Mouse (Mus musculus): ENCODE data around the gene Olfml1. TPM values are rescaled to one million over a fixed set of nuclear protein-coding genes. Genes with fewer than 3 reads are reported as not detected.

Gene Olfml1
- polyA plus RNA-seq (2015; fragmentation: Nextera tagmentation; extraction: Ambion mirVana), result 7.3 and 7.4 TPM in 2 replicates

DNA sequence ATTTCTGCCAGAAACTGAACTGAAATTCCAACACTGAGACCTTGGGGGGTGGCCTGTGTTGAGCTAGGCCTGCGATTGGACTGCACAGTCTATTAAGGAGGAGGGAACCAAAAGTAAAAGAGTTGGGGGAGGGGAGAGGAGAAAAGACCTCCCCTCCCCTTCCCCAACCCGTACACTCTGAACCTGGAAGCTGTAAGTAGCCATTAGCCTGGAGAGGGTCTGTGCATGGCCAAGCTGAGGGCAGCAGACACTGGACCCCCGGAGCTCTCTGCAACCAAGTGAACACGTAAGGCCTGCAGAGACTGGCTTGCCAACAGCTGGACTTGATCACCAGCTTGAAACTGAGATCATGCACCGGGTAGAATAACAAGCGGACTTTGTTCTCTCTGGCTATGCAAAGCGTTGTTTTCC is at the start of gene Olfml1:
Gene Olfml1 (plus strand): TSS at position 186 of the 411 bp plus-strand sequence.
- H3K9me3 ChIP-seq (ENCODE audit: control insufficient read depth), result no peaks in the 10 kb centered on the region
- no peak for TF ChIP-seq CTCF (IDR thresholded peaks at IDR 0.05; ENCODE audit: low read depth)
- H3K4me1 ChIP-seq (replicated peaks; ENCODE audit: control insufficient read depth, insufficient read depth, low read length), result no peaks in the 10 kb centered on the region
- no peaks in the 10 kb centered on the region for H3K27me3 ChIP-seq (replicated peaks; ENCODE audit: control insufficient read depth, insufficient read depth, low read length)
- peak within 1 kb of the TSS; percentile 47 for H3K27ac ChIP-seq (ENCODE audit: low read depth, low read length)
- ATAC-seq, result peak; percentile 87
- H3K4me2 ChIP-seq (replicated peaks; ENCODE audit: low read depth), result peak within 1 kb of the TSS; percentile 45
- no peaks in the 10 kb centered on the region for H3K36me3 ChIP-seq (ENCODE audit: control insufficient read depth, insufficient read depth)
- WGBS, result 17% methylated on average over 7 of the region's 7 CpGs
- no peak within 1 kb of the TSS; the same call in 1 of the 2 replicates for H3K9ac ChIP-seq (ENCODE audit: low read depth, low read length)
- H3K4me3 ChIP-seq (ENCODE audit: low read depth, low read length), result peak within 1 kb of the TSS; percentile 28

DNA sequence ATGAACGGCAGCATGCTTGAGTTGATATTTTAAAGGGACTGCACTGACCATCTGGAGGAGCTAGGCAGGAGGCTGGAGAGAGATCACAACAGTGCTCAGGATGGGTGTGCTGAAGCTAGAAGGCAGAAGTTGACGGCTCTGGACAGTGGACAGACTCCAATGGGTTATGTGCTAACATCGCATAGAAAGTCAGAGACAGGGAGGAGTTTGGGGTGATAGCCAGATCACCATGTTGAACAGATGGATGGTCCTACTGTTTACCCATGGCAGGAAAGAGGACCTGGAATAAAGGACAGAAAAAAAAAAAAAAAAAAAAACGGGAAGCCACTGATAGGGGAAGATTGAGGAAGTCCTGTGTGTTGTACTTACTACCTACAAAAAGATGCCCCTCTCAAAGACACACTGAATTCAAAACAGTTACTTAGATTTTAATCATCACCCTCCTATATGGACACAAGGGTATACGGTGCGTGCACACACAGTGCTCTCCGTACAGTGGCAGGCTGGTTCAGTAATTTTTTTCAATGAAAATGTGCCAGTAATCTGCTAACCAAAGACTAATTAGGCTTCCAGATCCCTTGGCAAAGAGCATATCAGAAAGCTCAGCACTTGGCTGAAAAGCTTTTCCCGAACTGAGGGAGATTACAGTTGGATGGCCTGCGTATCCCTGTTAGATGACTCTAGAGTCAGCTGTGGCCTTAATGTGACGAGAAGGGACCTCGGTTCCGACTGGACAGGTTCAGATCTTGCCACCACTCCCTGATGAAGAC is 47.8 kb upstream of the Olfml1 start:
- Histone ChIP-seq H3K9ac (ENCODE audit: low read depth, low read length) (no peak overlapping the region), H3K27ac (ENCODE audit: low read depth, low read length) (no peak overlapping the region), H3K4me1 (replicated peaks; ENCODE audit: control insufficient read depth, insufficient read depth, low read length) (no peaks in the 10 kb centered on the region), H3K27me3 (replicated peaks; ENCODE audit: control insufficient read depth, insufficient read depth, low read length) (no peaks in the 10 kb centered on the region), H3K4me3 (ENCODE audit: low read depth, low read length) (no peak overlapping the region), H3K4me2 (replicated peaks; ENCODE audit: low read depth) (no peak overlapping the region), H3K9me3 (ENCODE audit: control insufficient read depth) (no peaks in the 10 kb centered on the region), H3K36me3 (ENCODE audit: control insufficient read depth, insufficient read depth) (no peaks in the 10 kb centered on the region)
- TF ChIP-seq CTCF (IDR thresholded peaks at IDR 0.05; ENCODE audit: low read depth), result no peak
- 88% methylated on average over 12 of the region's 12 CpGs for WGBS
- ATAC-seq, result no peak

DNA sequence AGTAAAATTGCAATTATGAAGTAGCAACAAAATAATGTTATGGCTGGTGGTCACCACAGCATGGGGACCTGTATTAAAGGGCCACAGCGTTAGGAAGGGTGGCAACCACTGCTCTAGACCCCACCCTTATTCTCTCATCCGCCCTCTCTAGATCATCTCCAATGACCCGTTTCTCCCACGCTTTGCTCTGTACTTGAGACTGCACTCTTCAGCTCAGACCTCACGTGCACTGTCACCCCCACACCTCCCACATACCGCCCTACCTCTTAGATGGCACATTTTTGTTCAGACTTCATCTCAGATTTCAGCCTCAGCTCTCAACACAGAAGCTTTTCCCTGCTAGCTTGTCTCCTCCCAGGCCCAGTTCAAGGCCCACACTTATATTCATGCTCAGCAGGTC is 45.8 kb upstream of the Olfml1 start:
- Histone ChIP-seq H3K36me3 (ENCODE audit: control insufficient read depth, insufficient read depth) (no peaks in the 10 kb centered on the region), H3K4me1 (replicated peaks; ENCODE audit: control insufficient read depth, insufficient read depth, low read length) (no peaks in the 10 kb centered on the region), H3K9me3 (ENCODE audit: control insufficient read depth) (no peaks in the 10 kb centered on the region), H3K27me3 (replicated peaks; ENCODE audit: control insufficient read depth, insufficient read depth, low read length) (no peaks in the 10 kb centered on the region), H3K9ac (ENCODE audit: low read depth, low read length) (no peak overlapping the region), H3K27ac (ENCODE audit: low read depth, low read length) (no peak overlapping the region), H3K4me2 (replicated peaks; ENCODE audit: low read depth) (no peak overlapping the region), H3K4me3 (ENCODE audit: low read depth, low read length) (no peak overlapping the region)
- 92% methylated on average over 6 of the region's 6 CpGs for WGBS
- ATAC-seq, result no peak
- no peak for TF ChIP-seq CTCF (IDR thresholded peaks at IDR 0.05; ENCODE audit: low read depth)

GRCm38 (mm10) chr7:107526299-107526698 is 40.9 kb upstream of the Olfml1 start:
- H3K36me3 ChIP-seq (ENCODE audit: control insufficient read depth, insufficient read depth), result no peaks in the 10 kb centered on the region
- no peak overlapping the region for H3K27ac ChIP-seq (ENCODE audit: low read depth, low read length)
- no peak for ATAC-seq
- H3K9me3 ChIP-seq (ENCODE audit: control insufficient read depth), result no peaks in the 10 kb centered on the region
- H3K4me1 ChIP-seq (replicated peaks; ENCODE audit: control insufficient read depth, insufficient read depth, low read length), result no peaks in the 10 kb centered on the region
- H3K4me2 ChIP-seq (replicated peaks; ENCODE audit: low read depth), result no peak overlapping the region
- no peak overlapping the region for H3K9ac ChIP-seq (ENCODE audit: low read depth, low read length)
- TF ChIP-seq CTCF (IDR thresholded peaks at IDR 0.05; ENCODE audit: low read depth), result peak; percentile 88
- no peak overlapping the region for H3K4me3 ChIP-seq (ENCODE audit: low read depth, low read length)
- H3K27me3 ChIP-seq (replicated peaks; ENCODE audit: control insufficient read depth, insufficient read depth, low read length), result no peaks in the 10 kb centered on the region
- WGBS, result 12% methylated on average over 1 of the region's 1 CpGs

- TF ChIP-seq CTCF (IDR thresholded peaks at IDR 0.05; ENCODE audit: low read depth), result no peak
- no peak overlapping the region for H3K4me2 ChIP-seq (replicated peaks; ENCODE audit: low read depth)
- H3K27ac ChIP-seq (ENCODE audit: low read depth, low read length), result no peak overlapping the region
- no peak overlapping the region for H3K4me3 ChIP-seq (ENCODE audit: low read depth, low read length)
- no peaks in the 10 kb centered on the region for H3K27me3 ChIP-seq (replicated peaks; ENCODE audit: control insufficient read depth, insufficient read depth, low read length)
- H3K9ac ChIP-seq (ENCODE audit: low read depth, low read length), result no peak overlapping the region
- WGBS, result 69% methylated on average over 3 of the region's 3 CpGs
- no peak for ATAC-seq
- no peaks in the 10 kb centered on the region for H3K36me3 ChIP-seq (ENCODE audit: control insufficient read depth, insufficient read depth)
- H3K9me3 ChIP-seq (ENCODE audit: control insufficient read depth), result no peaks in the 10 kb centered on the region
- no peaks in the 10 kb centered on the region for H3K4me1 ChIP-seq (replicated peaks; ENCODE audit: control insufficient read depth, insufficient read depth, low read length)
Observed at GRCm38 (mm10) chr7:107528169-107528772, 39.0 kb upstream of the Olfml1 start.

- no peaks in the 10 kb centered on the region for H3K9me3 ChIP-seq (ENCODE audit: control insufficient read depth)
- H3K36me3 ChIP-seq (ENCODE audit: control insufficient read depth, insufficient read depth), result no peaks in the 10 kb centered on the region
- no peak overlapping the region for H3K4me3 ChIP-seq (ENCODE audit: low read depth, low read length)
- TF ChIP-seq CTCF (IDR thresholded peaks at IDR 0.05; ENCODE audit: low read depth), result no peak
- no peak overlapping the region for H3K4me2 ChIP-seq (replicated peaks; ENCODE audit: low read depth)
- no peaks in the 10 kb centered on the region for H3K27me3 ChIP-seq (replicated peaks; ENCODE audit: control insufficient read depth, insufficient read depth, low read length)
- no peak for ATAC-seq
- no peak overlapping the region for H3K27ac ChIP-seq (ENCODE audit: low read depth, low read length)
- no peak overlapping the region for H3K9ac ChIP-seq (ENCODE audit: low read depth, low read length)
- no peaks in the 10 kb centered on the region for H3K4me1 ChIP-seq (replicated peaks; ENCODE audit: control insufficient read depth, insufficient read depth, low read length)
- WGBS, result 52% methylated on average over 5 of the region's 5 CpGs
Observed at GRCm38 (mm10) chr7:107529364-107529763, 37.9 kb upstream of the Olfml1 start.

Data from intestine, postnatal 0 days (tissue).